Mouse (Mus musculus) liver, embryonic 11.5 days (tissue): ENCODE data around the gene Mettl25. TPM values are rescaled to one million over a fixed set of nuclear protein-coding genes. Genes with fewer than 3 reads are reported as not detected.

Source experiments
- ATAC-seq: fragments of 200-750 bp; cut with Nextera tagmentation; replicated peaks from 2 replicates; pipeline ENCODE4 v1.8.0; 2017; ENCODE audit warnings: moderate number of reproducible peaks, mild to moderate bottlenecking, moderate TSS enrichment, moderate library complexity; ENCODE audit not compliant: low FRiP score
- DNase-seq: peaks from one replicate; pipeline ENCODE4 v3.0.0-alpha.2; 2017; ENCODE audit warnings: low spot score
- H3K27ac ChIP-seq: fragments of 300-500 bp; sonication (generic); 2 replicates; pipeline ENCODE4 v1.5.1; 2014; ENCODE audit warnings: mild to moderate bottlenecking, low read depth, low read length, control low read depth
- H3K27me3 ChIP-seq: fragments of 300-500 bp; sonication (generic); replicated peaks from 2 replicates; pipeline ENCODE4 v1.6.1; 2014; ENCODE audit warnings: low read length, mixed read lengths; ENCODE audit not compliant: control insufficient read depth, insufficient read depth
- H3K36me3 ChIP-seq: fragments of 300-500 bp; sonication (generic); 2 replicates; pipeline ENCODE4 v1.6.1; 2014; ENCODE audit warnings: mild to moderate bottlenecking, low read length, moderate library complexity, mixed read lengths; ENCODE audit not compliant: control insufficient read depth, insufficient read depth
- H3K4me1 ChIP-seq: fragments of 300-500 bp; sonication (generic); replicated peaks from 2 replicates; pipeline ENCODE4 v1.6.1; 2014; ENCODE audit warnings: low read length, mixed read lengths; ENCODE audit not compliant: control insufficient read depth, insufficient read depth
- H3K4me2 ChIP-seq: fragments of 300-500 bp; sonication (generic); 2 replicates; pipeline ENCODE4 v1.6.1; 2014; ENCODE audit warnings: mild to moderate bottlenecking, control low read depth, moderate library complexity
- H3K4me3 ChIP-seq: fragments of 300-500 bp; sonication (generic); 2 replicates; pipeline ENCODE4 v1.5.1; 2014; ENCODE audit warnings: low read depth, low read length, control low read depth
- H3K9ac ChIP-seq: fragments of 300-500 bp; sonication (generic); 2 replicates; pipeline ENCODE4 v1.6.1; 2014; ENCODE audit warnings: low read depth, low read length, control low read depth
- H3K9me3 ChIP-seq: fragments of 300-500 bp; sonication (generic); 2 replicates; pipeline ENCODE4 v1.6.1; 2016; ENCODE audit warnings: low read length, inconsistent platforms, mixed read lengths; ENCODE audit not compliant: control insufficient read depth
- WGBS: fragments of 180-500 bp; shearing (Covaris S2); extraction: QIAGEN DNeasy Blood & Tissue Kit; methylation state at CpG from one replicate; pipeline ENCODE4 v1.1.7; 2014; 5-methylcytosine and 5-hydroxymethylcytosine counted together
- polyA plus RNA-seq: library from polyadenylated mRNA; unstranded; fragments of >200 nt; fragmentation: Nextera tagmentation; extraction: Ambion mirVana; gene quantifications from 2 replicates; pipeline ENCODE4 v1.2.1, GENCODE M21; 2014

Mettl25 gene
- polyA plus RNA-seq, 1 experiment from 2014 or later: 13.3 TPM

DNA sequence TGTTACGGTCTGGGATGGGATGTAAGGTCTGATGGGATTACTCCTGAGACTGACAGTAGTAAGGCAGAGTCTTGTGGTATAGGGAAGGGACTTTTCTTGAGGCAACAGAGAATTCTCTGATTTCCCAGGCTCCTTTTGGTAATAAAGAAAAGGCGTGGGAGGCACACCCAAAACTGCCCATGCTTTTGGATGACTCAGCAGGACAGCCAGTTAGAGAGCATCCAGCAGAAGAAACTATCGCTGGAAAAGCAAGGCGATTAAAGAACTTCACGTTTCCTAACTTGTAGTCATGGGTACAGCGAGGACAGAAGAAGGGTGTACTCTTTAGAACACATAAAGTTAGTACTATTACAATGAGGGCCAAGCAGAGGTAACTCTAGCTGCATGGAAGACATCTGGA, 39.0 kb downstream of the Mettl25 start:
- DNase-seq: no peak
- Histone ChIP-seq H3K27me3 (no peaks in the 10 kb centered on the region), H3K9ac (no peak overlapping the region), H3K9me3 (no peaks in the 10 kb centered on the region), H3K36me3 (no peaks in the 10 kb centered on the region), H3K4me2 (no peak overlapping the region), H3K4me3 (no peak overlapping the region), H3K4me1 (no peaks in the 10 kb centered on the region), H3K27ac (no peak overlapping the region)
- ATAC-seq: no peak
- 83% methylated on average over 6 of the region's 6 CpGs for WGBS

GRCm38 (mm10) chr10:105801147-105801546, 40.0 kb downstream of the Mettl25 start:
- H3K9me3 ChIP-seq: no peaks in the 10 kb centered on the region
- no peak overlapping the region for H3K9ac ChIP-seq
- no peak overlapping the region for H3K27ac ChIP-seq
- H3K27me3 ChIP-seq: no peaks in the 10 kb centered on the region
- H3K4me2 ChIP-seq: no peak overlapping the region
- no peak for ATAC-seq
- H3K4me1 ChIP-seq: no peaks in the 10 kb centered on the region
- no peak for DNase-seq
- 92% methylated on average over 6 of the region's 6 CpGs for WGBS
- no peak overlapping the region for H3K4me3 ChIP-seq
- H3K36me3 ChIP-seq: no peaks in the 10 kb centered on the region

- ATAC-seq: no peak
- WGBS: 75% methylated on average over 8 of the region's 8 CpGs
- Histone ChIP-seq H3K4me3 (no peak overlapping the region), H3K4me1 (no peaks in the 10 kb centered on the region), H3K9ac (no peak overlapping the region), H3K27me3 (no peaks in the 10 kb centered on the region), H3K9me3 (no peaks in the 10 kb centered on the region), H3K4me2 (no peak overlapping the region), H3K36me3 (no peaks in the 10 kb centered on the region), H3K27ac (no peak overlapping the region)
- no peak for DNase-seq
Measured at GRCm38 (mm10) chr10:105797250-105797924, 43.8 kb downstream of the Mettl25 start.

DNA sequence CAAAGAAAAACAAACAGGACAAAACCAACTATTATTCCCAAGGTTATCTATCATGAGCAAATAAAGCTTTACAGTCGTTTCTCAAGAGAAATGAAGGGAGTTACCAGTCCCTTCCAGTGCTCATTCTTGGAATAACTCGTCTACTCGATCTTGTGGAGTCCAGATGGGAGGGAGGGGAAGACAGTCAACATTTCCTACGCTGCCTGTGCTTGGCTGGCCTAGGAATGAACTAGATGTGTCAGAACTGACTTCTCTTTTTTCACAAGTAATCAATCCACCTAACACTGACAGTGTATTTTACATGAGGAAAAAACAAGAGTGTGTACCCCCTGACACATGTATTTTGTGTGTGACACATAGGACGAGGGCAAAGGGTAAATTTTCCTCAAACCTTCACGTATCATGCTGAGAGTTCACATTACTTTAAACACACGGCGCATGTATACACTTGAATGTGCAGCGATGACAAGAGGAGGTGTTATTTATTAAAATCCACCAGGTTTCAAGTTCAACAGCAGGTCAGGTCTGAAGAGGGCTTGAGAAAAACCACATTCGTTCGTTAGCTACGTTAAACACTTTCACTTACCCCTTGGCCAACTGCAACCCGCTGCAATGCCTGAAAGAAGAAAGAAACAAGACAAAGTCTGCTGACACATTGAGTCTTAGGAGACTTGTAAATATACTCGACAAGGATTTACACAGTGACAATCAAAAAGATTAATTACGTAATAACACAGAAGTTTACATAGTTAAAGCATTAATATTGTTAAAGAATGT, 47.2 kb downstream of the Mettl25 start:
- H3K27ac ChIP-seq: no peak overlapping the region
- H3K9ac ChIP-seq: no peak overlapping the region
- H3K4me2 ChIP-seq: no peak overlapping the region
- WGBS: 73% methylated on average over 15 of the region's 15 CpGs
- DNase-seq: no peak
- no peaks in the 10 kb centered on the region for H3K36me3 ChIP-seq
- H3K27me3 ChIP-seq: no peaks in the 10 kb centered on the region
- ATAC-seq: no peak
- no peak overlapping the region for H3K4me3 ChIP-seq
- H3K4me1 ChIP-seq: no peaks in the 10 kb centered on the region
- H3K9me3 ChIP-seq: no peaks in the 10 kb centered on the region

GRCm38 (mm10) chr10:105788744-105789486, 52.3 kb downstream of the Mettl25 start:
- Histone ChIP-seq H3K4me1 (no peaks in the 10 kb centered on the region), H3K4me2 (no peak overlapping the region), H3K9ac (no peak overlapping the region), H3K27me3 (no peaks in the 10 kb centered on the region), H3K36me3 (no peaks in the 10 kb centered on the region), H3K27ac (no peak overlapping the region), H3K4me3 (no peak overlapping the region), H3K9me3 (no peaks in the 10 kb centered on the region)
- WGBS: 90% methylated on average over 17 of the region's 17 CpGs
- no peak for ATAC-seq
- no peak for DNase-seq

GRCm38 (mm10) chr10:105783766-105784165, 57.4 kb downstream of the Mettl25 start:
- no peak overlapping the region for H3K9ac ChIP-seq
- no peaks in the 10 kb centered on the region for H3K36me3 ChIP-seq
- H3K9me3 ChIP-seq: no peaks in the 10 kb centered on the region
- no peaks in the 10 kb centered on the region for H3K27me3 ChIP-seq
- H3K4me2 ChIP-seq: no peak overlapping the region
- H3K4me1 ChIP-seq: no peaks in the 10 kb centered on the region
- no peak for DNase-seq
- H3K4me3 ChIP-seq: no peak overlapping the region
- 89% methylated on average over 8 of the region's 8 CpGs for WGBS
- no peak overlapping the region for H3K27ac ChIP-seq
- ATAC-seq: no peak

GRCm38 (mm10) chr10:105774382-105774781, 66.8 kb downstream of the Mettl25 start:
- 18% methylated on average over 6 of the region's 6 CpGs for WGBS
- Histone ChIP-seq H3K27me3 (no peaks in the 10 kb centered on the region), H3K4me2 (no peak overlapping the region), H3K4me3 (no peak overlapping the region), H3K9ac (no peak overlapping the region), H3K27ac (no peak overlapping the region), H3K4me1 (no peaks in the 10 kb centered on the region), H3K9me3 (no peaks in the 10 kb centered on the region), H3K36me3 (no peaks in the 10 kb centered on the region)
- ATAC-seq (peak; percentile 81), DNase-seq (peak; percentile 38)

GRCm38 (mm10) chr10:105772821-105773302, 68.3 kb downstream of the Mettl25 start:
- ATAC-seq: peak; percentile 5; the same call in 1 of the 2 replicates
- H3K27me3 ChIP-seq: no peaks in the 10 kb centered on the region
- WGBS: 89% methylated on average over 9 of the region's 9 CpGs
- H3K9ac ChIP-seq: no peak overlapping the region
- no peak overlapping the region for H3K4me2 ChIP-seq
- no peak for DNase-seq
- H3K36me3 ChIP-seq: no peaks in the 10 kb centered on the region
- H3K4me3 ChIP-seq: no peak overlapping the region
- no peak overlapping the region for H3K27ac ChIP-seq
- H3K4me1 ChIP-seq: no peaks in the 10 kb centered on the region
- no peaks in the 10 kb centered on the region for H3K9me3 ChIP-seq
